22 mouse cellular contexts compared by ENCODE assay signal in genomic region chr3:151943542-151943941, GRCm38 (mm10).
DNase-seq lines count a peak whose midpoint lies in the region; ATAC-seq and TF ChIP-seq lines count a peak whose summit lies in the region.
"Had no signal": no experiment of that assay in that cellular context is flagged by ENCODE, and none has a peak within 500 bp of the region (broad histone marks: within the 10 kb centered on the region; RNA-seq: fewer than 3 reads in every experiment).

No protein-coding gene starts in this region.

- no peak overlapping the region for H3K27ac ChIP-seq in liver, embryonic 11.5 days (ENCODE audit: low read depth, low read length)
- no peak overlapping the region for H3K27ac ChIP-seq in liver, postnatal 0 days (ENCODE audit: low read depth)
- no peak overlapping the region for H3K27ac ChIP-seq in embryonic facial prominence, embryonic 14.5 days (replicated peaks; ENCODE audit: low read depth, low read length)
- H3K27ac ChIP-seq in liver, embryonic 13.5 days, result no peak overlapping the region
- H3K27ac ChIP-seq in forebrain, embryonic 13.5 days, result no peak overlapping the region
- H3K27ac ChIP-seq in intestine, embryonic 15.5 days, result no peak overlapping the region
- H3K27ac ChIP-seq: forebrain, embryonic 10.5 days; hindbrain, embryonic 15.5 days; macrophage; stomach, postnatal 0 days had no signal

- no peaks in the 10 kb centered on the region for H3K36me3 ChIP-seq in liver, embryonic 11.5 days (ENCODE audit: control insufficient read depth, insufficient read depth, low read length)
- H3K36me3 ChIP-seq in liver, postnatal 0 days (replicated peaks; ENCODE audit: insufficient read depth, low read length), result no peaks in the 10 kb centered on the region
- H3K36me3 ChIP-seq in embryonic facial prominence, embryonic 14.5 days (ENCODE audit: control insufficient read depth, insufficient read depth, low read length), result no peaks in the 10 kb centered on the region
- H3K36me3 ChIP-seq in liver, embryonic 13.5 days, result no peaks in the 10 kb centered on the region
- H3K36me3 ChIP-seq in forebrain, embryonic 13.5 days (ENCODE audit: poor library complexity, severe bottlenecking), result no peaks in the 10 kb centered on the region
- no peaks in the 10 kb centered on the region for H3K36me3 ChIP-seq in intestine, embryonic 15.5 days
- H3K36me3 ChIP-seq: embryonic facial prominence, embryonic 13.5 days; forebrain, embryonic 10.5 days; hindbrain, embryonic 15.5 days had no signal

- WGBS in liver, embryonic 11.5 days, result 44% methylated on average over 3 of the region's 3 CpGs
- WGBS in liver, postnatal 0 days (ENCODE audit: insufficient replicate concordance), result 37% methylated on average over 3 of the region's 3 CpGs
- 49% methylated on average over 3 of the region's 3 CpGs for WGBS in embryonic facial prominence, embryonic 14.5 days
- 31% methylated on average over 3 of the region's 3 CpGs for WGBS in liver, embryonic 13.5 days (ENCODE audit: insufficient replicate concordance)
- WGBS in forebrain, embryonic 13.5 days, result 71% methylated on average over 3 of the region's 3 CpGs
- 66% methylated on average over 3 of the region's 3 CpGs for WGBS in intestine, embryonic 15.5 days

- TF ChIP-seq EP300 in liver, postnatal 0 days (IDR thresholded peaks at IDR 0.05; ENCODE audit: low read depth), result no peak

- H3K9ac ChIP-seq in liver, embryonic 11.5 days (ENCODE audit: low read depth, low read length), result no peak overlapping the region
- no peak overlapping the region for H3K9ac ChIP-seq in liver, postnatal 0 days (replicated peaks)
- H3K9ac ChIP-seq in embryonic facial prominence, embryonic 14.5 days (ENCODE audit: low read depth, low read length), result no peak overlapping the region
- no peak overlapping the region for H3K9ac ChIP-seq in liver, embryonic 13.5 days
- no peak overlapping the region for H3K9ac ChIP-seq in forebrain, embryonic 13.5 days
- no peak overlapping the region for H3K9ac ChIP-seq in intestine, embryonic 15.5 days
- H3K9ac ChIP-seq: embryonic facial prominence, embryonic 13.5 days; hindbrain, embryonic 15.5 days had no signal

- H3K9me3 ChIP-seq in liver, embryonic 11.5 days (ENCODE audit: control insufficient read depth, low read length), result no peaks in the 10 kb centered on the region
- H3K9me3 ChIP-seq in liver, postnatal 0 days (ENCODE audit: low read length), result no peaks in the 10 kb centered on the region
- no peaks in the 10 kb centered on the region for H3K9me3 ChIP-seq in embryonic facial prominence, embryonic 14.5 days (ENCODE audit: control insufficient read depth, low read length)
- no peaks in the 10 kb centered on the region for H3K9me3 ChIP-seq in liver, embryonic 13.5 days (replicated peaks)
- no peaks in the 10 kb centered on the region for H3K9me3 ChIP-seq in forebrain, embryonic 13.5 days (replicated peaks)
- no peaks in the 10 kb centered on the region for H3K9me3 ChIP-seq in intestine, embryonic 15.5 days
- H3K9me3 ChIP-seq: embryonic facial prominence, embryonic 13.5 days; forebrain, embryonic 10.5 days; hindbrain, embryonic 15.5 days had no signal

- intact Hi-C loops in heart, postnatal 25 days (cut with DNase I), result no loop called here

- no peaks in the 10 kb centered on the region for H3K27me3 ChIP-seq in liver, embryonic 11.5 days (replicated peaks; ENCODE audit: control insufficient read depth, insufficient read depth, low read length)
- no peaks in the 10 kb centered on the region for H3K27me3 ChIP-seq in liver, postnatal 0 days (ENCODE audit: insufficient read depth, low read length)
- no peaks in the 10 kb centered on the region for H3K27me3 ChIP-seq in embryonic facial prominence, embryonic 14.5 days (replicated peaks; ENCODE audit: control insufficient read depth, insufficient read depth, low read length)
- H3K27me3 ChIP-seq in liver, embryonic 13.5 days, result no peaks in the 10 kb centered on the region
- no peaks in the 10 kb centered on the region for H3K27me3 ChIP-seq in forebrain, embryonic 13.5 days
- H3K27me3 ChIP-seq in intestine, embryonic 15.5 days (replicated peaks), result no peaks in the 10 kb centered on the region
- H3K27me3 ChIP-seq: embryonic facial prominence, embryonic 13.5 days; hindbrain, embryonic 15.5 days had no signal

- peak; percentile 51 for DNase-seq in heart, adult 11 months
- DNase-seq in heart, postnatal 25 days (ENCODE audit: low spot score), result no peak
- DNase-seq in liver, embryonic 11.5 days (ENCODE audit: low spot score), result no peak
- DNase-seq in liver, postnatal 0 days, result no peak
- peak; percentile 23 for DNase-seq in embryonic facial prominence, embryonic 14.5 days (ENCODE audit: low spot score)
- no peak for DNase-seq in liver, embryonic 13.5 days
- DNase-seq: cerebellum, adult 2 months; gastrocnemius, postnatal 25 days; kidney, adult 18-20 months; kidney, postnatal 25 days; lung, adult 18-20 months; midbrain, embryonic 14.5 days; right cerebral cortex, postnatal 14 days; thymus, postnatal 36 days had no signal

- H3K4me1 ChIP-seq in liver, embryonic 11.5 days (replicated peaks; ENCODE audit: control insufficient read depth, insufficient read depth, low read length), result no peaks in the 10 kb centered on the region
- no peaks in the 10 kb centered on the region for H3K4me1 ChIP-seq in liver, postnatal 0 days (ENCODE audit: insufficient read depth)
- peaks cover 5% of the 10 kb centered on the region; the same call in 1 of the 2 replicates for H3K4me1 ChIP-seq in embryonic facial prominence, embryonic 14.5 days (ENCODE audit: control insufficient read depth, insufficient read depth, low read length)
- H3K4me1 ChIP-seq in liver, embryonic 13.5 days (replicated peaks), result no peaks in the 10 kb centered on the region
- no peaks in the 10 kb centered on the region for H3K4me1 ChIP-seq in forebrain, embryonic 13.5 days
- H3K4me1 ChIP-seq in intestine, embryonic 15.5 days (replicated peaks), result no peaks in the 10 kb centered on the region
- H3K4me1 ChIP-seq: forebrain, embryonic 10.5 days; hindbrain, embryonic 15.5 days had no signal

- no peak overlapping the region for H3K4me3 ChIP-seq in liver, embryonic 11.5 days (ENCODE audit: low read depth, low read length)
- no peak overlapping the region for H3K4me3 ChIP-seq in liver, postnatal 0 days (ENCODE audit: low read depth, low read length)
- H3K4me3 ChIP-seq in embryonic facial prominence, embryonic 14.5 days (ENCODE audit: low read depth, low read length), result no peak overlapping the region
- no peak overlapping the region for H3K4me3 ChIP-seq in liver, embryonic 13.5 days (replicated peaks)
- no peak overlapping the region for H3K4me3 ChIP-seq in forebrain, embryonic 13.5 days
- H3K4me3 ChIP-seq in intestine, embryonic 15.5 days (replicated peaks), result no peak overlapping the region
- H3K4me3 ChIP-seq: embryonic facial prominence, embryonic 13.5 days; forebrain, embryonic 10.5 days; hindbrain, embryonic 15.5 days had no signal

- ATAC-seq in liver, embryonic 11.5 days (replicated peaks; ENCODE audit: low FRiP score), result peak; percentile 41; the same call in 1 of the 2 replicates
- ATAC-seq in liver, postnatal 0 days, result no peak
- ATAC-seq in embryonic facial prominence, embryonic 14.5 days (ENCODE audit: low read depth), result 0 out of 2 replicates have a peak, but pooled peaks have one; percentile 30
- peak; percentile 34; the same call in 1 of the 2 replicates for ATAC-seq in liver, embryonic 13.5 days (ENCODE audit: low read depth)
- ATAC-seq in forebrain, embryonic 13.5 days, result no peak
- no peak for ATAC-seq in intestine, embryonic 15.5 days
- ATAC-seq: Patski had no signal

- no peak overlapping the region for H3K4me2 ChIP-seq in liver, embryonic 11.5 days
- H3K4me2 ChIP-seq in liver, postnatal 0 days (ENCODE audit: low read depth, low read length), result no peak overlapping the region
- no peak overlapping the region for H3K4me2 ChIP-seq in embryonic facial prominence, embryonic 14.5 days (ENCODE audit: low read depth, low read length)
- no peak overlapping the region for H3K4me2 ChIP-seq in liver, embryonic 13.5 days
- H3K4me2 ChIP-seq in forebrain, embryonic 13.5 days, result no peak overlapping the region
- no peak overlapping the region for H3K4me2 ChIP-seq in intestine, embryonic 15.5 days (replicated peaks)
- H3K4me2 ChIP-seq: embryonic facial prominence, embryonic 13.5 days; hindbrain, embryonic 15.5 days had no signal

- TF ChIP-seq CTCF in liver, postnatal 0 days (IDR thresholded peaks at IDR 0.05; ENCODE audit: low read depth), result no peak

Comparison
In these comparisons a context has a peak if more than half of its experiments do, and no peak if none do; other contexts are left out.
1. DNase-seq: peak in heart, adult 11 months (single experiment) and embryonic facial prominence, embryonic 14.5 days (single experiment); none in heart, postnatal 25 days (single experiment), liver, embryonic 11.5 days (single experiment), liver, postnatal 0 days (single experiment) and liver, embryonic 13.5 days (single experiment).
2. ATAC-seq: peak in liver, embryonic 11.5 days (single experiment), embryonic facial prominence, embryonic 14.5 days (single experiment) and liver, embryonic 13.5 days (single experiment); none in liver, postnatal 0 days (single experiment), forebrain, embryonic 13.5 days (single experiment) and intestine, embryonic 15.5 days (single experiment).